Mouse (Mus musculus) cerebellum, adult 2 months (tissue): Measurements from ENCODE around the gene Tmem179.

Source experiments
- CTCF ChIP-seq: fragments of 200-500 bp; IDR thresholded peaks from 2 replicates; pipeline ENCODE4 v1.5.1; 2011; ENCODE audit warnings: low read depth, mild to moderate bottlenecking, control low read depth, low read length, moderate library complexity, borderline replicate concordance; ENCODE audit not compliant: insufficient read depth
- POLR2A ChIP-seq: fragments of 200-500 bp; IDR thresholded peaks from 2 replicates; pipeline ENCODE4 v1.6.1; 2011; ENCODE audit warnings: low read length, control low read depth, borderline replicate concordance; ENCODE audit not compliant: insufficient read depth

DNA sequence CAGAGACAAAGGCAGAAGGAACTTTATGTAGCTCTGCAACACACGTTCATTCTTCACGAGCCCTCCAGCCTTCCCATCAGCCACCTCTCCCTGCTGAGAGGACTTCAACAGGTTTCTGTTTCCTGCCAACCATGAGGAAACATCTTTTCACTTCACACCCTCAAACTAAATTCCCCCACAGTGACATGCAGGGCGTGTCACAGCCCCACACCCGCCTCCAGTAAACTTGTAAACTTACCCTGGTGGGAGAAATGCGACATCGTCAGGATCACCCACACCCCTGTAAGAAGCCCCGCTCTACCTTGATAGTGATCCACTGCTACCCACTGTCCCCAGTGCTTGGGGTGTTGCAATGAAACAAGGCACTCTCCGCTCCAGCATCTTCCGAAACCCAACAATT lies 21.8 kb upstream of the Tmem179 start:
- no peak for TF ChIP-seq POLR2A
- TF ChIP-seq CTCF: no peak
